Mouse (Mus musculus) cerebellum, adult 9-10 months (tissue): Measurements from ENCODE around the gene Erbb4.

Source experiments
- DNase-seq: peaks from one replicate; pipeline ENCODE4 v3.0.0; 2022

Gene Erbb4

GRCm38 (mm10) chr1:68049856-68050255 is 1058.0 kb downstream of the Erbb4 start:
- DNase-seq: no peak

DNA sequence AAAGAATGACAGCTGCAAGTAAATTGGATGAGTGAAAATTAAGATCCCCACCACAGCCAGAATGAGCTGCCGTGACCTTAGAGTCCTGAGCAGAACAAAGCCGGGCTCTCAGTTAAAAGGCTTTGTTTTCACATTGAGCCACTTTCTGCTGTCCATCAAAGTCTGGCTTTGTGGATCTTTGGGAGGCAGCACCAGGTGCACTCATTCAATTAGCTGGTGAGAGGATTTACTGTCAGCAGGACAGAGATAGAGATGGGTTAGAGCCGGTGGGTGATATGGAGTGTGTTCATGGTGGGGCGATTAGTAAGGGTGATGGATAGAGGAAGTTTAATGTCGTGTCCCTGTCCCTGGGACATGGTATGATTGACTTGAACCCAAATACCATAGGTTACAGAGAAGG is 1060.7 kb downstream of the Erbb4 start:
- DNase-seq: no peak

DNA sequence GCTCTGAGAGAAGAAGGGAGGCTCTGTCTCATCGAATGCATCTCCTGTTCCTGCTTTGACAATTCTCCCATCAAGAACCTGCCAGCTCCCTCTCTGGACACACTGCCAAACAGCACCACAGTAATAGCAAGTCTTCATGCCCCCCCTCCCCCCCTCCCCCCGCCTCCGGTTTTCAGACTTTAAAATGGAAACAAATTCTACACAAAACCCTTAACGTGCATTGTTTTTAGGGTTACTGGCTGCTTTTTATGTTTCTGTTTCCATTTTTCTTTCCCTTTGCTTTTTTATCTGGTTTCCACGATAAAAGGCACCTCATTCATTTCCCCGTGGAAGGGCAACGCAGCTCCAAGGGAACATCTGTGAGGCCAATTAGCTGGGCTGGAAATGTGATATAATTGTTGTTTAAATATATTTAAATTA is 1061.3 kb downstream of the Erbb4 start:
- DNase-seq: peak; percentile 7

DNA sequence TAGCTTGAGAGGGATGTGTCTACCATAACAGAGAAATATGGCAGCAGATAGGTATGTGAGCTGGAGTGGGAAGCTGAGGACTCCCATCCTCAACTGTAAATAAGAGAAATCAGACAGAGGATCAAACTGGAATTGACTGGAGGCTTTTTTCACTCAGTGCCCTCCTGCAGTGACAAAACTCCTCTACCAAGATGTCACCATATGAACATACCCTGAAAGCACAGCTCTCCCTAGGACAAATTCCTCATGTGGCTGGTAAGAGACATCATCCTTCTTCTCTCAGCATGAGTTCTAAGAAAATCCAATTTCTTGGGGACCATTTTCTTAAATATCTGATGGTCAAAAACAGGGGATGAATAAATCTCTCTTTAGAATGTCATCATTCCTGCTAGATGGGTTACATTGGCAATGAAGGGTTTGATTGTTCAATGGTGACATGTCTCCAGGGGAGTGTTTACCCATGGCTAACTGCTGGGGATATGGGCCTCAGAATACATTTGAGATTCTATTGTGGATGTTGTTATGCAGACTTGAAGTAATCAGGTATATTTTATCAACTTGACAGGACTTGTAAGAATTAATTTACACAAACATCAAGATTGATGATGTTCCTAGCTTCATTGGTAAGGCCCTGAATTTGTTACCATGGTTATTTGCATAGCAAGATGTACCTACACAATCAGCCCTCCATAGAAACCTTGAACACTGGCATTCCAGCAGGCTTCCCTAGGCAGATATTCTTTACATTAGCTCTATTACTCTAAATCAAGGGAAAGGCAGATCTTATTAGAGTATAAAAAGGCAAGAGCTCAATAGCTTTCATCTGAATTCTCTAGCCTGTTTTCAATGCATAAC is 1083.5 kb downstream of the Erbb4 start:
- DNase-seq: no peak

GRCm38 (mm10) chr1:68020020-68020419 is 1087.8 kb downstream of the Erbb4 start:
- DNase-seq: no peak

DNA sequence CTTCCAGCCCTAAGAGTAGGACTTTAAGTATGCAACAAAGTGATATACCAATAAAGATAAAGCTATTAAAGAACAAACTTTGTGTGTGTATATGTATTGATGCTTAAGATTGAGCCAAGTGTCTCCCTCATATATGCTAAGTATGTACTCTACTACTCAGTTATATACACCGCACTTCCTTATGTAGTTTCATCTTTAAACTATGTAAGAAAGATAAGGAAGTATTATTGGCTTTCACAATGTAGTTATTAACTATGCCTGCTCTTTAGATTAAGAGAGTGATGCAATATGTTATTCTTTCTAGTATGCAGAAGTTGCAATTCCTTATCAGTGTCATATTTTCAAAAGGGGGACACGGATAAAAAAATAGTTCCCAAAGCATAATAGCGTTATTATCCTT is 1088.2 kb downstream of the Erbb4 start:
- DNase-seq: no peak
